Mouse (Mus musculus): Measurements from ENCODE around the gene Brix1.

GRCm38 (mm10) chr15:10486365-10486839 is 655 bp upstream of the Brix1 start:
- TF ChIP-seq CTCF (IDR thresholded peaks at IDR 0.05; ENCODE audit: control insufficient read depth, insufficient read depth, insufficient read length) (no peak), FOSL1 (IDR thresholded peaks at IDR 0.05; ENCODE audit: insufficient read depth, low read length, poor library complexity, severe bottlenecking) (no peak), MAX (IDR thresholded peaks at IDR 0.05) (peak; percentile 52), USF1 (IDR thresholded peaks at IDR 0.05; ENCODE audit: low read depth) (no peak)

Data from C2C12 (cell line).